Mouse (Mus musculus) regulatory T cell (primary cell): ENCODE results near the gene Mta2.

Source experiments
- in situ Hi-C: fragments of 300-600 bp; cut with MboI, MseI; formaldehyde crosslinking; loops from one replicate; pipeline ENCODE4 v1.15.1; 2025; ENCODE audit warnings: high pct_unique_total_duplicates

The Mta2 gene

DNA sequence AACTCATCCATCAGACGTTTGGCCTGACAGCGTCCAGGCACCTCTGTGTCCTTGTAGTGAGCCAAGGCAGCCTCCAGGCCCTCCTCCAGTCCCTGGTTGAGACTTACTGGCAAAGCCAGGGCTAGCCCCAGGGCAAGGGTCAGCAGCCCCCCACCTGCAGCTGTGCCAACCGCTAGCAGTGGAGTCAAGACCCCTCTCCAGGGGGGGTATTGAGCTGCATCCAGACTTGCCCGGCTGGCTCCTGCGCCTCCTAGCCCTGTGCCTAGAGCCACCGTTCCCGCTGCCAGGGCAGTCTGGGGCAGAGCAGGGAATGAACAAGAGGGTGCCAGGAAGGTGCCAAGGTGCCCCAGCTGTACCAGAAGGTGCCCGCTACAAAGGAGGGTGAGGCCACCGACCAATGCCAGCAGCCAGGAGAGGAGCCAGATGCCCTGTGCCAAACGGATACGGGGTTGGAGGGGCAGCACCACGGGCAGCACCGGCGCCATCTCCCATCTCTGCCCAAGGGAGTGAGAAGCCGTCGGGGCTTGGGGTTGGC, 12.9 kb upstream of the Mta2 start:
- in situ Hi-C loops, result no loop called here

DNA sequence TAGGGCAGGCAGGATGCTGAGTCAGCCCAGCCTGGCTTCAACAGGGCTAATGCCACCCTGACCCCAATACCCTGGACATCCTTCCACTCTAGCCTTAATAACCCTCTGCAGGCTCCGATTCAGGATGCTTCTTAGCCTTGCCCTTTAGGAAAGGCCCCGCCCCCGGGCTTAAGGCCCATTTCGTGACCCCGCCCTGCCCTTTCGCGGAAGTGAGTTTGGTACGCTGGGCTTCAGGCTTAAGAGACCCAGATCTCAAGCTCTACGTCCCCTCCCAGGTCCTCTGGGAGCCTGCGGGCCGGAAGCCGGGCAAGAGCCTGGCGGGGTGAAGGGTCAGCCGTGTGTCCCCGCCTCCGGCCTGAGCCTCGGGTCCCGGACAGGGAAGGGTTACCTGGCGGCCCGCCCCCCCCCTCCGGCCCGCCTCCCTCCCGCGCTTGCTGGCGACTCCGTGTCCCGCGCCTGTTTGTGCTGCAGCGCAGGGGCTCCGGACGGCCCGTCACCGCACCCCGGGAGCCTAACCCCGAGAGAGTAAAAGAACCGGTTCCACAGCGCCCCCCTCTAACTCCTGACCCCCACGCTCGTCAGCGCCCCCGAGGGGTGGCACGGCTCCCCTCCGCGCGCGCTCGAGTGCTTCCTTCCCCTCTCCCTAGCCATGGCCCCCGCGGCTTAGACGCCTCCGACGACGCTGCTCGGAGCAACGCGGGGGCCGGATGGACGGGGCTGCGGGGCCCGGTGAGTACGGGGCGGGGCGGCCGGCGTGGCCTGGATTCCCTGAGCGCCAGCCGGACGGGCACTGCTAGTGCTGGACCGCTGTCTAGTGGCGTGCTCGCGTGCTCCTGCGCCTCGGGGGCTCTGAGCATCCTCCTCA, 12.2 kb upstream of the Mta2 start, which contains the start of the genes Rom1 and Eml3:
Gene Rom1, minus strand, starts transcription at position 133 of the 865 bp plus-strand sequence.
Gene Eml3, plus strand, starts transcription at position 329 of the 865 bp plus-strand sequence.
- in situ Hi-C loops, result no loop called here

DNA sequence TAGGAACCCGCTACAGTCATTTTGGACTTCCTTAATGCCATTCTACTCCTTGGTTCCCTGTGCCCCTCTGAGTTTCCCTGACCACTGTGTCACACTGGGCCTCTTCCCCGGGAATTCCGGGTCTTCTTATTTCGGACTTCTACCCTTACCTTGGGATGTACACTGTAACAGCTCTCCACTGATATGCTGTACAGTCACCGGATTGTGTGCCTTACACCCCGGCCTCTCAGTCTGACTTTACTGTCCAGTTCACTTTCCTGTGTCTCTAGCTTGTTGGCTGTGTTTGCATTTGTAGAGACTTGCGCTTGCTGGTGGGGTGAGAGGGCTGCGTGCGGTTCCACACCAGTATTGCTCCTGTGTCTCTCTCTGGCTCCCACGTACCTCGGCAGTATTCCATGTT, 11.6 kb upstream of the Mta2 start:
- in situ Hi-C loops, result no loop called here

DNA sequence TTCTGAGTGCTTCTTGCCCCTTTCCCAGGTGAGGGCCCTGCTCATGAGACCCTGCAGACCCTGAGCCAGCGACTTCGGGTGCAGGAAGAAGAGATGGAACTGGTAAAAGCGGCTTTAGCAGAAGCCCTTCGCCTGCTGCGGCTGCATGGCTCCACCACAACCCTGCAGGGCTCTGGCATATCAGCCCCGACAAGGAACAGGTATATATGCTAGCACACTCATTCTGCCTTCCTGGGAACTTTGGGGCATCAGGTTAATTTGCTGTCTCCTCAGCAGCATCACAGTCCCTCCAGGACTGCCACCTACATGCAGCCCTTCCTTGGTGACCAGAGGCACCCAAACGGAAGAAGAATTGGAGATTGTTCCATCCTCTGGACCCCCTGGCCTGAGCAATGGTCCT, 10.9 kb upstream of the Mta2 start:
- in situ Hi-C loops, result no loop called here

DNA sequence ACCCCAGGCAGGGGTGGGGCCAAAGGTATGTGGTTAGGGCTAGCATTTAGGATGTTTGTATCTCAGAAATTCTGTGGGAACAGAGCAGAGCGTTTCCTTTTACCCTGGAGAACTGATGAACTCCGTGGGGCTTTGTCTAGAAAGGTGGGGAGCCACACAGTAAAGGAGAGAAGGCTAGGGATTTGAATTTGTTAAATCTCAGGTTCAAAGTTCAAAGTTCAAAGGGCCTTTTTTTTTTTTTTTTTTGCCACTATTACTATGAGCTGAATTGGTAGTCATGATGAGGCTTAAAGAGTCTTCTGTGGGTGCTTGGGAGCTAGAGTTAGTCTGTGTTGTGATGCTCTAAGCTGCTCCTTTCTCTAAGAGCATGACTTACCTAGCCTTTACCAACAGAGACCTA, 4.9 kb upstream of the Mta2 start:
- in situ Hi-C loops, result loop anchor here (5.0 kb wide), 1 partner anchor 34 kb away; no protein-coding TSS in a partner anchor

DNA sequence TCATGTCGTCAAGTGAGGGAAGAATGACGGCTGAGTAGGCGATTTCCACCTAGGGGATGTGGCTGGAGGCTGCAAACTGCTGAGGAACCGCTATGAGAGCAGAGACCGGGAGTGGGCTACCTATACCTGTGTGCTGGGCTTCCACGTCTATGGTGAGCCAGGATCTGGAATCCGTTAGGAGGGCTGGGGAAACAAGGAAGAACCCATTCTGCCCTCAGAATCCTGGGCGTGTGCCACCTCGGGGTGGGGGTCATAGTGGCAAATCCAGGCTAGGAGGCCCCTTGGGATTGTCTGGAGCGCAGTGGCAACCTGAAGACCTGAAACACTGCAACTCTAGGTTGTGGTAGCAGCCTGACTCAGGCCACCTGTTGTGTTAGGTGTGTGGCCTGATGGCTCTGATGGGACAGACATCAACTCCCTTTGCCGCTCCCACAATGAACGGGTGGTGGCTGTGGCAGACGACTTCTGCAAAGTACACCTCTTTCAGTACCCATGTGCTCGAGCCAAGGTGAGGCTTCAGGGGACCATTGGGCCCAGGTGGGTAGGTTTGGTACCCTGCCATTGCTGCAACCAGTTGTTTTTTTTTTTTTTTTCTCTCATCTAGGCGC, 1.0 kb upstream of the Mta2 start:
- in situ Hi-C loops, result no loop called here

DNA sequence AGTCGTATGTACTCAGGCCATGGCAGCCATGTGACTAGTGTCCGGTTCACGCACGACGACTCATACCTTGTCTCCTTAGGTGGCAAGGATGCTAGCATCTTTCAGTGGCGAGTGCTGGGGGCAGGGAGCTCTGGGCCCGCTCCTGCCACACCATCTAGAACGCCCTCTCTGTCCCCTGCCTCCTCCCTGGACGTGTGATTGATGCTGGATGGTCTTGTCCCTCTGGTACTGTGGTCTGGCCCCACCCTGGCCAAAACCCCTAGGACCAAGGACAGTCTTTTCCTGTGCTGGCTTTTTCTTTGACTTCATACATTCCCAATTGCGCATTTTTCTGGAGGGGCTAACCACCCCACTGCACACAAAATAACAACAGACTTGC, 550 bp upstream of the Mta2 start:
- in situ Hi-C loops, result no loop called here

DNA sequence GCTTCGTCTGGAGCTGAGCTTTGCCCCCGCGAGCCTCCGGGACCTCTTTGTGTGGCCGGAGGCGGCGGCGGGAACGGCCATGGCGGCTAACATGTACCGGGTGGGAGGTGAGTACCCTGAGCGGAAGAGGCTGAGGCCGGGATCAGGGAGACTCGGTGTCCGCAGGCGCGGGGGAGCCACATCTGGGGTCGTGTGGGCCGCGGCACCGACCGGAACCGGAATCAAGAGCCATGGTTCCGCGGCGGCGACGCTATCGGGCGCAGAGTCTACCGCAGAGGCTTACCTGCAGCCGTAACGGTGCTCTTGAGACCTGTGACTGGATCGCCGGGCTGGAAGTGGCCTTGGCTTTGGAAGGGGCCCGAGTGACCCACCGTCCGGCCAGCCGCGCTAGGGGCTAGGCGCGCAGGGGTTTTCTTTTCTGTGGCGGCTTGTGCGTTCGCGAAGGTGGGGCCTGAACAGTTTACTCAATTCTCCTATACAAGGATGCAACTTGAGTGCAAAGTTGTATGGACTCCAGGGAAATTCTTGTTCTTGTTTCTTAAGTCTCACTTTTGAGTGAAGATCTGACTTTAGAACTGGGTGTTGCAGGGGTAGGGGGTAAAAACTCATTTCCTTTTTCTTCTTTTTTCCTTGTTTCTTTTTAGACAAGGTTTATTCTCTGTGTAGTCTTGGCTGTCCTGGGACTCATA, 745 bp downstream of the Mta2 start:
- in situ Hi-C loops, result no loop called here

DNA sequence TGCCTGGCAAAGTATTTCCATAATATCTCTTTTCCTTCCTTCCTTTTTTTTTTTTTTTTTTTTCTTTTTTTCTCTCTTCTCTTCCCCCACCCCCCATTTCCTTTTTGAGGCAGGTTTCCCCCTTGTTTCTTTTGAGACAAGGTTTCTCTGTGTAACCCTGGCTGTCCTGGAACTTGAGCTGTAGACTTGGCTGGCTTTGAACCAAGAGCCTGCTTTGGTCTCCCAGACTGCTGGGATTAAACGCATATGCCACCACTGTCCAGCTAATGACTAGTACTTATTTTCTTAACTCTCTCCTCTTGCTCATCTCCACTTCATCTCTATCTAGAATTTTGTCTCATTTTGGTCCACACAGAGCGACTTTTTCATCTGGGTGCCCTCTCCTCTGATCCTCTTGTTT, 1.4 kb downstream of the Mta2 start:
- in situ Hi-C loops, result no loop called here

DNA sequence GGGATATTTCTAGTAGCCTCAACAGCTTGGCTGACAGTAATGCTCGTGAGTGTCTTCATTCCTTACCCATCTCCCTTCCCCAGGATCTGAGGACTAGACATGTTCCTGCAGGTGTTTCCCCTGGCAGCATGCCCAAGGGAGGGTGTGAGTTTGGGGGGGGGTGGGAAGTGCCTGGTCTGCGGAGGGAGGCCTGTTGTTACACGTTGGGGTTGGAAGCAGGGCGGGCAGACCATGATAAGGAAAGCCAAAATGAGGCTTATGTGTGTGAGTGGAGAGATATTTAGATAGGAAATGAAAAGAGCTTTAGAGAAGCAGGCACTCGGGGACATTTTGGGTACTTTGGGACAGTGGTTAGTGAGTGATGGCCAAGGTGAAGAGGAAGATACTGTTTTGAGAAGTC, 2.4 kb downstream of the Mta2 start:
- in situ Hi-C loops, result no loop called here

DNA sequence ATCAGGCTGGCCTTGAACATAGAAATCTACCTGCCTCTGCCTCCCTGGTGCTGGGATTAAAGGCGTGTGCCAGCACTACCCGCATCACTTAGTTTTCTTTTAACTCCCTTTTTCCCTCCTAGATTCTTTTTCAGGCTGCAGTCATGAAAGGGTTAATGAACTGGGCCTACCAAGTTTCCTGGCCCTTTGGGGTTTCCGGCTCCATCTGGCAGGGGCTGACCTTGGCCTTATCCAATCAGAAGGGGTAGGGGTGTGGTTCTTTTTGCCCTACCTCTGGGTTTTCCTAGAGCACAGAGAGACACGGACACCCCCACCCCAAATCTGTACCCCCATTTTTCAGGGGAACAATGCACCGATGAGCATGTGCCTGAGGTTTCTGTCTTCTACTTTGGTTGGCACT, 3.1 kb downstream of the Mta2 start:
- in situ Hi-C loops, result no loop called here

DNA sequence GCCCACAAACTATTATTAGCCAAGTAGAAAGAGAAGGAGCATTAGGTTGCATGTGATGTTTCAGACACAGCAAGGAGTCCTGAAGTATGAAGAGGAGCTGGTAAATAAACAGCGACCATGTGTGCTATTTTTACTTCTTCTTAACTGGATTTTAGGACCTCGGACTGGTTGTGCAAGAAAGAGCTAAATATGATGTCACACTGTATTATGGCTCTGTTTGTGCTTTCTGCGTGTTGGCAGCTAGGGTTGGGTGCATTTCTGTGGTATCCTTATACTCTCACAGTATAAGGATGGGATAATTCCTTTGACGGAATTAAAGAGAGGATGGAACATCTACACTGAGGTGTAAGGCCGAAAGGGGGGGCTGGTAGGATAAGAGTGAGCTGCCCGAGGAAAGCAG, 3.6 kb downstream of the Mta2 start:
- in situ Hi-C loops, result no loop called here

DNA sequence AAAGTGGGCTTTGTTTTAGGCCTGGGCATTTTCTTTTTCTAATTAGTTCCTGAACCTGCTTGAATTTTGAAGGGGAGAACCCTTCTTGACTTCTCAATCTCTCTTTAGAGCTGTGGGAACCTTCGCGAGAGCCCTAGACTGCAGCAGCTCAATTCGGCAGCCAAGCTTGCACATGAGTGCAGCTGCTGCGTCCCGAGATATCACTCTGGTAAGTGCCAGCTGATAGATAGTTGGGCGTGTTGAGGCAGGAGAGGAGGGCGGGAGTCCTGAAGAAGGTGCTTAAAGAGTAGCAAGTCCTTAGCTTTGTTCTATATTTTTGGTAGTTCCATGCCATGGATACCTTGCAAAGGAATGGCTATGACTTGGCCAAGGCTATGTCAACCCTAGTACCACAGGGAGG, 5.3 kb downstream of the Mta2 start:
- in situ Hi-C loops, result no loop called here

DNA sequence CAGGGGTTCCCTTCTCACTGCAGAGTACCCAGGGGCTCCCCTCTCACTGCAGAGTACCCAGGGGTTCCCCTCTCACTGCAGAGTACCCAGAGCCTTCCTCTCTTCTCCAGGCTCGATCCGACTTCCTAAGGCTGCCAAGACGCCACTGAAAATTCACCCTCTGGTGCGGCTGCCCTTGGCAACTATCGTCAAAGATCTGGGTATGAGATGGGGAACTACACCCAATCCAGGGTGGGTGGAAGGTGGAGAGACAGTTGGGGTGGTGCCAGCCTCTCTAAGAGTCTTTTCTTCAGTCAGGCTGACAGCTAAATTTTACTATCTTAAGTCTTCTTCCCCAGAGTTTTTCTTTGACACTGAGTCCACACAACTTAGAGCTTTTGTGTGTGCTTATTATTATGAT, 8.5 kb downstream of the Mta2 start:
- in situ Hi-C loops, result no loop called here

DNA sequence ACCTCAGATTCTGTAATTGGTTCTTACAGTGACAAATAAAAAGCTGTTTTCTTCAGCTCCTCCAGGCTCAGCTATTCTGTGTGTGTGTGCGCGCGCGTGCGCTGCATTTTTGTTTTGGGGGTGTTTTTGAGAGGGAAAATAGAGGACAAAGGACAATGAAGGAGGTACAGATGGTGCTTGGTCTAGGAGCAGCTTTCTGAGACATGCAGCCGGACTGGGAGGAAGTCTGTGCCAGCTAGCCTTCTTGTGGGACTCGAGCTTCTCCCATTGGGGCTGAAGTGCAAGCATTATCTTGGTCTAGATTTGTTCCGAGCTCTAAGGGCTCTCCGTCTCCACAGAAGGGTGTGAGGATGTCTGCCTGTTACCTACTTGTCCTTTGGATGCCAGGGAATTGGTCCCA, 10.6 kb downstream of the Mta2 start:
- in situ Hi-C loops, result no loop called here

DNA sequence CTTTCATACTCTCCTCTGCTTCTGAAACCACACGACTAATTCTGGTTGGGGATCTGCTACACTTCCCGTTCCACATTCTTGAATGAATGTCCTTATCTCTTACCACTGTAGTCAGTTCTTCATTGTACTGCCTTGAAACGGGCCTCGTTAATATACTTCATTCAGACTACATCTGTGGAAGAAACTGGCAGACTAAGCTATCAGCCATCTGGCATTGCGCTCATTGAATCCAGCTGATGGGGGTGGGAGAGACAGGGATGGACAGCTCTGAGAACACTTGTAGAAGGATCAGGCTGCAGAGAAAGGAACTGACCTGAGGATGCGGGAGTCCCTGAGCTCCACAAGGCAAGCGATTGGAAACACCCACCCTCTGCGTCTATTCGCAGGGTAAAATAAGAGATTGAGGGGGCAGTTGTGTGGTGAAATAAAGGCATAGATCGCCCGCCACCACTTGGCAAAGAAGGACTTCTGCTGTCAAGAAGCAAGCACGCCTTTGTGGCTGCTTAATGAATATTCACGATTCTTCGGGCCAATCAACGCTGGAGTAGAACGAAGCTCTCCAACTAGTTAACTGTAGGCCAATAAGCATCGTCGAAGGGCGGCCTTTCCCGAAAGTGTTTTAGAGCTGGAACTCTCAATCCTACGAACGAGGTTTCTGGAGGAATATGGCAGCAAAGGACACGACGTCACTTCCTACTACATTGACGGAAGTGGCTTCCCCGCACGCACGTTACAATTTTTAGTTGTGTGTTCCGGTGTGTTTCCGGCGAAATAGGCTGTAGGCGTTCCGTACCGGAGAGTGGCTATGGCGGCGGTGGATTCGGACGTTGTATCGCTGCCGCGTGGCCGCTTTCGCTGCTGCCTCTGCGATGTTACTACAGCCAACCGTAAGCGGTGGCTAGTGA, 11.7 kb downstream of the Mta2 start, which contains the start of gene Tut1:
Gene Tut1, plus strand, starts transcription at position 713 of the 905 bp plus-strand sequence.
- in situ Hi-C loops, result no loop called here

DNA sequence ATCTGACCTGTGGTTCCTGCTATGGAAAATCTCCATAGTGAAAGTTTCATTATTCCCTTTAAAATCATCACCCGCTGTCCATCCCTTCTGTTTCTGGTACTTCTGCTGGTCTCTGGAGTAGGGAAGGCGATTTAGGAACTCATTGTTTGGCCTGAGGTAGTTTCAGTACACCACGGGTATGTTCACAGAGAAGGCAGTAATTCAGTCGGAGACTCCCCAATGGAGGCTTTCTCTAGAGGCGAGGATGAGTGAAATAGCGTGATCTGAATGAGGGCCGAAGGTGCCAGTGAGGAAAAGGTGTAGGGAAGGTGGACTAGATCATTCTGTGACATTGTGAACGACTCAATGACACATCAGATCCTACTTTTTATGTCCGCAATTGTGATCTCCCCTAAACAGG, 12.5 kb downstream of the Mta2 start:
- in situ Hi-C loops, result no loop called here

DNA sequence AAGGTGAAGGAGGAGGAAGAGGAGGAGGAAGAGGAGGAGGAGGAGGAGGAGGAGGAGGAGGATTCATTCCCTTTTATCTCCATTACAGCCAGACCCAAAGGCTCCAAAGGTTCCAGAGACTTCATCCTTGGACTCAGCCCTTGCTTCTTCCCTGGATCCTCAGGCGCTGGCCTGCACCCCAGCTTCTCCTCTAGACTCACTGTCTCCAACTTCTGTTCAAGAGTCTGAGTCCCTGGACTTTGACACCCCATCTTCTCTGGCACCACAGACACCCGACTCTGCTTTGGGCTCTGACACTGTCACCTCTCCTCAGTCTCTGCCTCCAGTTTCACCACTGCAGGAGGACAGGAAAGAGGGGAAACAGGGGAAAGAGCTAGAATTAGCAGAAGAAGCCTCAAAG, 20.6 kb downstream of the Mta2 start:
- in situ Hi-C loops, result loop anchor here (5.0 to 10.0 kb wide), 2 partner anchors 57 to 125 kb away; partner anchors contain the start of genes Bscl2 and Gng3

DNA sequence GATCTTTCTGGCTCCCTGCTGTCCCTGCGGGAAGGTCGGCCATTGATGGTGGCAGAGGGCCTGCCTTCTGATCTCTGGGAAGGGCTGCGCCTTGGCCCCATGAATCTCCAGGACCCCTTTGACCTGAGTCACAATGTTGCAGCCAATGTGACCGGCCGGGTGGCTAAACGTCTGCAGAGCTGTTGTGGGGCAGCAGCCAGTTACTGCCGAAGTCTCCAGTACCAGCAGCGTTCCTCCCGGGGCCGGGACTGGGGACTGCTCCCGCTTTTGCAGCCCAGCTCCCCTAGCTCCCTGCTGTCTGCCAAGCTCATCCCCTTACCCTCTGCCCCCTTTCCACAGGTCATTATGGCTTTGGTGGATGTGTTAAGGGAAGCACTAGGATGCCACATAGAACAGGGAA, 23.4 kb downstream of the Mta2 start:
- in situ Hi-C loops, result loop anchor here (10.0 kb wide), 1 partner anchor 60 kb away; no protein-coding TSS in a partner anchor

DNA sequence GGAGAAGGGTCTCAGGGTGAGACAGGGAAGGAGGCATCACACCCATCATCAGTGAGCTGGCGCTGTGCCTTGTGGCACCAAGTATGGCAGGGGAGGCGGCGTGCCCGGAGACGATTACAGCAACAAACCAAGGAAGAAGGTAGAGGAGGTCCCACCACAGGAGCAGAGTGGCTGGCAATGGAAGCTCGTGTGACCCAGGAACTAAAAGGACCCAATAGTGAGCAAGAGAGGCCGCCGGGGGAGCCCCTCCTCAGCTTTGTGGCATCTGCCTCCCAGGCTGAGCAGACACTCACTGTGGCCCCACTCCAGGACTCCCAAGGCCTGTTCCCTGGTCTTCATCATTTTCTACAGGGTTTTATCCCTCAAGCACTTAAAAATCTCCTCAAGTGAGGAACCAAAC, 24.1 kb downstream of the Mta2 start:
- in situ Hi-C loops, result loop anchor here (10.0 kb wide), 1 partner anchor 61 kb away; no protein-coding TSS in a partner anchor

DNA sequence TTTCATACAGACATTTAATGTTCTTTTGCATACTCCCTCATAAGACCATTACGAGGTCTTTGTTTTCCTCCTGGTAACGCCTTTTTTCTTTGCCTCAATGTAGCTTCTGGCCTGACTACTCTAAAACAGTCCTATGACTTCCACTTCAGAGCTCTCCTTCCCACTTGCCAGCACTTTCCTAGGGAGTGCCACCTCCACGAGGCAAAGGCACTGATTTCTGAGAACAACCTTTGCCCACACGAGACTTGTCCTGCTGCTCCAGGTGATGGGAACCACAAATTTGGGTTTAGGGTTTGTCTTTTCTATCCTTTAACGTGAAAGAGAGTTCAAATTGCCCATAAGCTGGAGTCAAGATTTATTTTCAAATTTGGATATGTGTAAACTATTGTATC, 24.5 kb downstream of the Mta2 start:
- in situ Hi-C loops, result loop anchor here (10.0 kb wide), 1 partner anchor 61 kb away; no protein-coding TSS in a partner anchor
